Mouse (Mus musculus) cerebellum, adult 11 months (tissue): ENCODE results near the gene Dscam.
A peak's percentile ranks its signal among the peaks of the same experiment; 100 is the strongest.

Experiments used
- DNase-seq: peaks from one replicate; pipeline ENCODE4 v3.0.0; 2022

Gene Dscam

GRCm38 (mm10) chr16:97016244-97016850 is 154.2 kb downstream of the Dscam start:
- no peak for DNase-seq

GRCm38 (mm10) chr16:97014343-97014742 is 156.2 kb downstream of the Dscam start:
- no peak for DNase-seq

- no peak for DNase-seq
Observed at GRCm38 (mm10) chr16:97009116-97010055, 161.2 kb downstream of the Dscam start.

- no peak for DNase-seq
Observed at GRCm38 (mm10) chr16:97007892-97008527, 162.5 kb downstream of the Dscam start.

GRCm38 (mm10) chr16:97006854-97007182 is 163.7 kb downstream of the Dscam start:
- DNase-seq, result no peak

- no peak for DNase-seq
Observed at GRCm38 (mm10) chr16:97006041-97006853, 164.3 kb downstream of the Dscam start.

GRCm38 (mm10) chr16:97003965-97004364 is 166.6 kb downstream of the Dscam start:
- DNase-seq, result no peak

GRCm38 (mm10) chr16:97002837-97003236 is 167.7 kb downstream of the Dscam start:
- no peak for DNase-seq

- DNase-seq, result no peak
Observed at GRCm38 (mm10) chr16:97002189-97002588, 168.4 kb downstream of the Dscam start.

- DNase-seq, result peak; percentile 64
Observed at GRCm38 (mm10) chr16:96996854-96997253, 173.7 kb downstream of the Dscam start.

GRCm38 (mm10) chr16:96995858-96996257 is 174.7 kb downstream of the Dscam start:
- no peak for DNase-seq

GRCm38 (mm10) chr16:96987396-96987795 is 183.2 kb downstream of the Dscam start:
- no peak for DNase-seq

GRCm38 (mm10) chr16:96973300-96973699 is 197.3 kb downstream of the Dscam start:
- DNase-seq, result no peak

GRCm38 (mm10) chr16:96971768-96972167 is 198.8 kb downstream of the Dscam start:
- no peak for DNase-seq

GRCm38 (mm10) chr16:96970412-96970811 is 200.1 kb downstream of the Dscam start:
- DNase-seq, result no peak

- no peak for DNase-seq
Observed at GRCm38 (mm10) chr16:96969643-96970042, 200.9 kb downstream of the Dscam start.

- no peak for DNase-seq
Observed at GRCm38 (mm10) chr16:96968885-96969480, 201.6 kb downstream of the Dscam start.

- DNase-seq, result no peak
Observed at GRCm38 (mm10) chr16:96959695-96960094, 210.9 kb downstream of the Dscam start.

- no peak for DNase-seq
Observed at GRCm38 (mm10) chr16:96945468-96946302, 224.9 kb downstream of the Dscam start.

- DNase-seq, result no peak
Observed at GRCm38 (mm10) chr16:96943648-96944047, 226.9 kb downstream of the Dscam start.

- no peak for DNase-seq
Observed at GRCm38 (mm10) chr16:96934795-96935194, 235.8 kb downstream of the Dscam start.

GRCm38 (mm10) chr16:96932211-96932610 is 238.3 kb downstream of the Dscam start:
- no peak for DNase-seq
